17 mouse cellular contexts compared by ENCODE assay signal in the genomic region with DNA sequence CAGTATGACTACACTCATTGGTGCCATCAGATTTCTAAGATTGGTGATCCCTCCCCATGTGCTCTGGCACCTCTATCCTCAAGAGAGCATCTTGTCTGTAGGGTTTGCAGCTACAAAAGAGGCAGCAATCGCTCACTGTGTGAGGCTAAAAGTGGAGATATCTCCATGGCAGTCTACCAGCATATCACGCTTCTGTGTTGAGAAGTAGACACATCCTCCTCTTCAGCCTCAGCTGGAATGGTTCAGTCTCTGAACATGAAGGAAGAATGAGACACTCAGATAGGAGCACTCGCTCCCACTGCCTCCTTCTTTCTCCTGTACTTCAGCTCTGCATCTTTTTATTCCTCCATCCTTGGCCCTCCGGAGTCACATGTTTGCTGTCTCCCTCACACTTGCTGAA.
"Had no signal": no experiment of that assay in that cellular context is flagged by ENCODE, and none has a peak within 500 bp of the region (broad histone marks: within the 10 kb centered on the region; RNA-seq: fewer than 3 reads in every experiment).

No protein-coding gene starts in this region.

- DNase-seq: gastrocnemius, adult 2 months; gastrocnemius, postnatal 10 days; gastrocnemius, postnatal 25 days; heart, adult 18-20 months; heart, postnatal 14 days; heart, postnatal 36 days; kidney, adult 11 months; kidney, adult 2 months; kidney, adult 9 months; kidney, postnatal 14 days; kidney, postnatal 36 days; layer of hippocampus, adult 9-11 months; layer of hippocampus, postnatal 36 days; left cerebral cortex, postnatal 4 days had no signal

- ATAC-seq: hindbrain, postnatal 0 days; intestine, embryonic 16.5 days; liver, embryonic 12.5 days had no signal
